Mouse (Mus musculus) small intestine, adult 2 months (tissue): ENCODE measurements around the gene Smarcc1.

ENCODE experiments used
- CTCF ChIP-seq: fragments of 200-500 bp; IDR thresholded peaks from 2 replicates; pipeline ENCODE4 v1.5.1; 2012; ENCODE audit warnings: low read depth, mild to moderate bottlenecking, control low read depth, inconsistent platforms, low read length, moderate library complexity, mixed read lengths; ENCODE audit not compliant: insufficient replicate concordance, insufficient read length; ENCODE audit errors: extremely low read depth
- POLR2A ChIP-seq: fragments of 200-500 bp; IDR thresholded peaks from 2 replicates; pipeline ENCODE4 v1.6.1; 2012; ENCODE audit warnings: low read depth, mild to moderate bottlenecking, control low read depth, inconsistent platforms, low read length, moderate library complexity

GRCm38 (mm10) chr9:110206437-110206836 is 88.9 kb downstream of the Smarcc1 start:
- no peak for TF ChIP-seq CTCF
- no peak for TF ChIP-seq POLR2A
